Mouse (Mus musculus) embryonic facial prominence, embryonic 15.5 days (tissue): ENCODE measurements around the gene Cnr1. TPM values are rescaled to one million over a fixed set of nuclear protein-coding genes. Genes with fewer than 3 reads are reported as not detected.

ENCODE experiments used
- ATAC-seq: fragments of 200-750 bp; cut with Nextera tagmentation; 2 replicates; pipeline ENCODE4 v1.8.0; 2017; ENCODE audit warnings: low read depth, moderate TSS enrichment; ENCODE audit not compliant: insufficient number of reproducible peaks, low FRiP score, low TSS enrichment
- H3K27ac ChIP-seq: fragments of 300-500 bp; sonication (generic); replicated peaks from 2 replicates; pipeline ENCODE4 v1.5.1; 2015; ENCODE audit warnings: mild to moderate bottlenecking, inconsistent platforms
- H3K27me3 ChIP-seq: fragments of 300-500 bp; sonication (generic); 2 replicates; pipeline ENCODE4 v1.6.1; 2015; ENCODE audit warnings: inconsistent platforms
- H3K36me3 ChIP-seq: fragments of 300-500 bp; sonication (generic); 2 replicates; pipeline ENCODE4 v1.6.1; 2015; ENCODE audit warnings: mild to moderate bottlenecking, inconsistent platforms
- H3K4me1 ChIP-seq: fragments of 300-500 bp; sonication (generic); 2 replicates; pipeline ENCODE4 v1.6.1; 2015; ENCODE audit warnings: inconsistent platforms
- H3K4me2 ChIP-seq: fragments of 300-500 bp; sonication (generic); replicated peaks from 2 replicates; pipeline ENCODE4 v1.6.1; 2015; ENCODE audit warnings: mild to moderate bottlenecking, inconsistent platforms
- H3K4me3 ChIP-seq: fragments of 300-500 bp; sonication (generic); replicated peaks from 2 replicates; pipeline ENCODE4 v1.5.1; 2015; ENCODE audit warnings: mild to moderate bottlenecking, inconsistent platforms
- H3K9ac ChIP-seq: fragments of 300-500 bp; sonication (generic); 2 replicates; pipeline ENCODE4 v1.6.1; 2015; ENCODE audit warnings: inconsistent platforms
- H3K9me3 ChIP-seq: fragments of 300-500 bp; sonication (generic); replicated peaks from 2 replicates; pipeline ENCODE4 v1.6.1; 2016; ENCODE audit warnings: inconsistent platforms
- WGBS: fragments of 180-500 bp; shearing (Covaris S2); methylation state at CpG from one replicate; pipeline ENCODE4 v1.1.7; 2015; 5-methylcytosine and 5-hydroxymethylcytosine counted together
- polyA plus RNA-seq: library from polyadenylated mRNA; unstranded; fragments of >200 nt; fragmentation: Nextera tagmentation; extraction: Ambion mirVana; gene quantifications from 2 replicates; pipeline ENCODE4 v1.2.1, GENCODE M21; 2015

Cnr1 gene
- polyA plus RNA-seq, 1 experiment from 2014 or later = 3.5 TPM

DNA sequence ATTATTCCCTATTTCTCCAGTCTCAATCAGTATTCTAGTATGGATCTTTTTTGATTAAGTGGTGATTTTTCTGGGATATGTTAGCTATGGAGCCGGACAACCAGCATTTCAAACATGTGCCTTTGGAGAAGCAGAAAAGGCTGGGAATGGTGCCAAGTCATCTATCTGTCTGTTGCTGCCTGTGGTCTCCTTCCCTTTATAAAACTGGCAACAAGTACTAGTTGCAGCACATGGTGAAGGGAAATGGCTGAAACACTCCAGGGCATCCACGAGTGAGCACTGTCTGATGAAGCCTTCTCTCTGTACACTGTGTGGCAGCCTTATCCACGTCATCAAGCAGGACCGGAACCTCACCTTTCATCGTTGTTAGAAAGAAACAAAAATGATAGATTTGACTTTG lies 8.7 kb upstream of the Cnr1 start:
- Histone ChIP-seq H3K9ac (no peak overlapping the region), H3K27me3 (no peaks in the 10 kb centered on the region), H3K4me2 (no peak overlapping the region), H3K4me1 (no peaks in the 10 kb centered on the region), H3K36me3 (no peaks in the 10 kb centered on the region), H3K9me3 (no peaks in the 10 kb centered on the region), H3K4me3 (no peak overlapping the region), H3K27ac (no peak overlapping the region)
- WGBS = 47% methylated on average over 5 of the region's 5 CpGs
- ATAC-seq = no peak

GRCm38 (mm10) chr4:33920807-33921206 lies 3.6 kb upstream of the Cnr1 start:
- Histone ChIP-seq H3K4me1 (peaks cover 15% of the 10 kb centered on the region), H3K4me3 (no peak overlapping the region), H3K4me2 (no peak overlapping the region), H3K27me3 (peaks cover 20% of the 10 kb centered on the region), H3K27ac (no peak overlapping the region), H3K36me3 (no peaks in the 10 kb centered on the region), H3K9ac (no peak overlapping the region), H3K9me3 (no peaks in the 10 kb centered on the region)
- WGBS = 37% methylated on average over 5 of the region's 5 CpGs
- ATAC-seq = no peak

DNA sequence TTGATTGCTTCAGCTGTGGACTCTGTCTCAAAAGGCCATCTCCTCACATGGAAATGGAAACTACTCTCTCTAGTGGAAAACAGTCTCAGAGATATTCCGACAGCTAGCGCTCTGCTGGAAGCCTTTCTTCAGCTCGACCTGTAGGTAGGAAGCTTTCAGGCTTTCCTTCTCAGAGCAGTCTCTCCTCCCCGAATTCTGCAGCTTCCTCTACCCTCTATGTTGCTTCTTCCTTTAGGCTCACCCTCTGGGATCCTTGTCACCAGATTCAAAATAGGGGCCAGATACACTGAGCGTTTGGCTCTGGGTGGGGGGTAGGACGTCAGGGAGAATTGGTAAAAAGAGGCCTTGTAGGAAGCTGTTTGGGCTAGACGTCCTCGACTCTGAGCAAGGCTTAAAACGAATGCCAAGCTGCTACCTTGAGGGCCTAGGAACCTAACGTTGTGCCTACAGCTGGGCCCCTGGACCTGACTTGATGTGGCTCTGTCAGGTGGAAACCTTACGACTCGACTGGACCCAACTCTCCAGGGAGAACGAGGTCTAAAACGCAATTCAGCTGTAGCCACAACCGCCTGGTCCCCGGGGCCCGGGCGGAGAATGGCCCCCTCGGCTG lies 1.1 kb upstream of the Cnr1 start:
- H3K4me3 ChIP-seq = peak overlapping the region; percentile 57
- no peaks in the 10 kb centered on the region for H3K9me3 ChIP-seq
- H3K9ac ChIP-seq = peak overlapping the region; percentile 62; the same call in 1 of the 2 replicates
- peaks cover 20% of the 10 kb centered on the region for H3K27me3 ChIP-seq
- no peaks in the 10 kb centered on the region for H3K36me3 ChIP-seq
- peaks cover 15% of the 10 kb centered on the region for H3K4me1 ChIP-seq
- H3K27ac ChIP-seq = no peak overlapping the region
- peak overlapping the region; percentile 98 for H3K4me2 ChIP-seq
- no peak for ATAC-seq
- WGBS = 6% methylated on average over 19 of the region's 19 CpGs

DNA sequence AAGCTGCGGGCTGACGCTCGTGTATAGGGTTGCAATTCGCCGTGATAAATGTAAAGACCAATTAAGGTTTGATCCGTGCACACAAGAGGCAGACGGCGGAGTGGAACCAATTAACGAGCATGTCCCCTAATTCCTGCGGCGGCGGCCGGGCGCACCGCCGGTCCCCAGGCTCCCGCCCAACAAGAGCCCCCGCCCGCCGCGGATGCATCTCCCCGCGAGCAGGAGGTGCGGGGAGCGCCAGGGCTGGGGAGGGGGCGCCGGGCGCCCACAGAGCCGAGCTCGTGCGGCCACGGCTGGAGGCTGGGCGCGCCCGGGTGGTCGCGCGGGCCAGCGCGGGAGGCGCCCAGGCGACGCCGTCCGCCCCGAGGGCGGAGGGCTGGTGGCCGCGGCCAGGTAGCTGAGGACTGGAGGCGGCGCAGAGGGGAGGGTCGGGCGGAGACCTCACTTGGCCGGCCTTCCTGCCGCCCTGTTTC lies 596 bp upstream of the Cnr1 start:
- ATAC-seq = peak; percentile 26; the same call in 1 of the 2 replicates

DNA sequence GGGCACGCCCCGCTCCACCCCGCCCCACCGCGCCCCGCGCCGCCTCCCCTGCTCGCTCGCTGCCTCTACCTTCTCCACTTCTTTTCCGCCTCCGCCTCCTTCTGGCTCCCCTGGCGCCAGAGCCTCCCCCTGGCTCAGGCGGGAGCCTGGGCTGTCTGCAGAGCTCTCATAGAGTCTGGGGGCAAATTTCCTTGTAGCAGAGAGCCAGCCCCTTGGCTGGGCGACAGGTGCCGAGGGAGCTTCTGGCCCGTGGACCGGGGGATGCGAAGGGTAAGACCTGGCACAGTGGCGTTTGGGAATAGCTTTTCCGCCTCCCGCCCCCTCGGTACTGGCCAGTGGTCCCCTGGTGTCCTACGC lies 474 bp downstream of the Cnr1 start:
- Histone ChIP-seq H3K27me3 (peaks cover 20% of the 10 kb centered on the region), H3K9me3 (no peaks in the 10 kb centered on the region), H3K27ac (peak overlapping the region; percentile 12; the same call in 1 of the 2 replicates), H3K36me3 (no peaks in the 10 kb centered on the region), H3K4me2 (peak overlapping the region; percentile 98), H3K4me1 (peaks cover 15% of the 10 kb centered on the region), H3K4me3 (peak overlapping the region; percentile 57), H3K9ac (peak overlapping the region; percentile 62)
- under 1% methylated on average over 24 of the region's 24 CpGs for WGBS
- no peak; the same call in 1 of the 2 replicates for ATAC-seq

More for the DNA sequence above, 596 bp upstream of the Cnr1 start:
- Histone ChIP-seq H3K9me3 (no peaks in the 10 kb centered on the region), H3K4me2 (peak overlapping the region; percentile 98), H3K4me3 (peak overlapping the region; percentile 57), H3K27me3 (peaks cover 20% of the 10 kb centered on the region), H3K36me3 (no peaks in the 10 kb centered on the region), H3K9ac (peak overlapping the region; percentile 62), H3K4me1 (peaks cover 15% of the 10 kb centered on the region), H3K27ac (peak overlapping the region; percentile 12)
- under 1% methylated on average over 51 of the region's 55 CpGs for WGBS

GRCm38 (mm10) chr4:33925489-33925888 lies 1.1 kb downstream of the Cnr1 start:
- Histone ChIP-seq H3K27me3 (peaks cover 20% of the 10 kb centered on the region), H3K27ac (no peak overlapping the region), H3K9me3 (no peaks in the 10 kb centered on the region), H3K4me2 (peak overlapping the region; percentile 98), H3K4me3 (peak overlapping the region; percentile 57), H3K9ac (peak overlapping the region; percentile 62; the same call in 1 of the 2 replicates), H3K4me1 (peaks cover 15% of the 10 kb centered on the region), H3K36me3 (no peaks in the 10 kb centered on the region)
- WGBS = 47% methylated on average over 4 of the region's 4 CpGs
- no peak for ATAC-seq

GRCm38 (mm10) chr4:33926010-33926409 lies 1.6 kb downstream of the Cnr1 start:
- no peak overlapping the region for H3K4me2 ChIP-seq
- 45% methylated on average over 6 of the region's 6 CpGs for WGBS
- H3K27me3 ChIP-seq = peaks cover 20% of the 10 kb centered on the region
- no peak overlapping the region for H3K4me3 ChIP-seq
- H3K4me1 ChIP-seq = peaks cover 15% of the 10 kb centered on the region
- no peaks in the 10 kb centered on the region for H3K36me3 ChIP-seq
- no peak overlapping the region for H3K9ac ChIP-seq
- ATAC-seq = no peak
- no peaks in the 10 kb centered on the region for H3K9me3 ChIP-seq
- H3K27ac ChIP-seq = no peak overlapping the region

GRCm38 (mm10) chr4:33926730-33927263 lies 2.4 kb downstream of the Cnr1 start:
- no peak overlapping the region for H3K9ac ChIP-seq
- 73% methylated on average over 7 of the region's 7 CpGs for WGBS
- no peak overlapping the region for H3K4me3 ChIP-seq
- H3K36me3 ChIP-seq = no peaks in the 10 kb centered on the region
- H3K27me3 ChIP-seq = peaks cover 20% of the 10 kb centered on the region
- H3K4me2 ChIP-seq = 0 out of 2 replicates have a peak overlapping the region, but pooled peaks have one; percentile 6
- no peaks in the 10 kb centered on the region for H3K9me3 ChIP-seq
- H3K27ac ChIP-seq = no peak overlapping the region
- H3K4me1 ChIP-seq = peaks cover 15% of the 10 kb centered on the region
- no peak for ATAC-seq

- H3K4me2 ChIP-seq = no peak overlapping the region
- H3K27ac ChIP-seq = no peak overlapping the region
- H3K4me1 ChIP-seq = peaks cover 15% of the 10 kb centered on the region
- ATAC-seq = no peak
- no peak overlapping the region for H3K4me3 ChIP-seq
- H3K36me3 ChIP-seq = no peaks in the 10 kb centered on the region
- 76% methylated on average over 3 of the region's 3 CpGs for WGBS
- no peak overlapping the region for H3K9ac ChIP-seq
- no peaks in the 10 kb centered on the region for H3K9me3 ChIP-seq
- H3K27me3 ChIP-seq = peaks cover 17% of the 10 kb centered on the region
These were observed 3.3 kb downstream of the Cnr1 start for GRCm38 (mm10) chr4:33927644-33928043.

DNA sequence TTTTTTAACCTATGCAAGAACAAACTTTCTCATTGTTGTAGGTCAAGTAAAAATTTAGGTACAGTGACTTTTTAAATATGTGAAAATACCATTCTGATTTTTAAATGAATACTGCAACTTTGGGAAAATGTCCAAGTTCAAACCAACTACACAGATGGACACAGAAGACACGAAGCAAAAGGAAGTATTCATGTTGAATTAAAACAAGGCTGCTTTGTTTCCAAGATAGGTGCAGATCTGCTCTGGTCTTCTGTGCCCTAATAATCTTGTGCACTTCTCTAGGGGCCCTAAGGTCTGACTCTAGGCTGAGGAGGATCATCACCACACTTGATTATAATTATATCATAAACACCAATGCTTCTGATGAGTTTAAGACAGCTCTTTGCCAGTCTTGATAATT lies 4.1 kb downstream of the Cnr1 start:
- no peaks in the 10 kb centered on the region for H3K36me3 ChIP-seq
- ATAC-seq = no peak
- peaks cover 12% of the 10 kb centered on the region for H3K4me1 ChIP-seq
- no peaks in the 10 kb centered on the region for H3K9me3 ChIP-seq
- peaks cover 13% of the 10 kb centered on the region for H3K27me3 ChIP-seq
- H3K4me2 ChIP-seq = no peak overlapping the region
- H3K9ac ChIP-seq = no peak overlapping the region
- 47% methylated on average over 1 of the region's 1 CpGs for WGBS
- no peak overlapping the region for H3K4me3 ChIP-seq
- no peak overlapping the region for H3K27ac ChIP-seq

DNA sequence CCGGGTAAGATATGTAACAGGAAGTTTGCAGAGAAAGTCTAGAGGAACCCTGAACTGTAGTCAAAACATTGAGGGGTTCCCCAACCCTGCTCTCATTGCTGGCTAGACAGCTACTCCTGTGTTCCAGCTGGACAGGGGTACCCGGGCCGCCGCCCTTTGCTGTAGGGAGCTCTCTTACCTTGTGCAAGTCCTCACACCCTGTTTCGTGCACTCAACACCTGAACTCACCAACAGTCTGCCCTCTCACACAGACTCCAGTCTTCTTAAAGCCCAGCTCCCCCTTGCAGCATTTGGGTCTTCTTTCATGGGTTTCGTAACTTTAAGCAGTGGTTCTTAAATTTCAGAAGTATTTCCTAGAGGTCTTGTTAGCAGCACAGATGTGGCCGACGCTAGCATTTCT lies 7.0 kb downstream of the Cnr1 start:
- 69% methylated on average over 8 of the region's 8 CpGs for WGBS
- Histone ChIP-seq H3K27me3 (no peaks in the 10 kb centered on the region), H3K27ac (no peak overlapping the region), H3K4me2 (no peak overlapping the region), H3K36me3 (no peaks in the 10 kb centered on the region), H3K9ac (no peak overlapping the region), H3K4me3 (no peak overlapping the region), H3K4me1 (no peaks in the 10 kb centered on the region), H3K9me3 (no peaks in the 10 kb centered on the region)
- ATAC-seq = no peak

- no peaks in the 10 kb centered on the region for H3K4me1 ChIP-seq
- no peak for ATAC-seq
- no peak overlapping the region for H3K4me2 ChIP-seq
- H3K4me3 ChIP-seq = no peak overlapping the region
- WGBS = 58% methylated on average over 5 of the region's 5 CpGs
- no peaks in the 10 kb centered on the region for H3K9me3 ChIP-seq
- no peaks in the 10 kb centered on the region for H3K27me3 ChIP-seq
- H3K9ac ChIP-seq = no peak overlapping the region
- no peaks in the 10 kb centered on the region for H3K36me3 ChIP-seq
- H3K27ac ChIP-seq = no peak overlapping the region
These were observed 17.2 kb downstream of the Cnr1 start for GRCm38 (mm10) chr4:33941557-33941956.
